Mouse (Mus musculus) thymus, adult 2 months (tissue): ENCODE data around the gene Syp.

Experiments
- CTCF ChIP-seq: fragments of 200-500 bp; IDR thresholded peaks from 2 replicates; pipeline ENCODE4 v1.5.1; 2012; ENCODE audit warnings: mild to moderate bottlenecking, control low read depth, low read length, moderate library complexity, borderline replicate concordance; ENCODE audit not compliant: control insufficient read depth, poor library complexity, insufficient read depth; ENCODE audit errors: extremely low read depth
- POLR2A ChIP-seq: fragments of 200-500 bp; IDR thresholded peaks from 2 replicates; pipeline ENCODE4 v1.6.1; 2012; ENCODE audit warnings: mild to moderate bottlenecking, low read length, control low read depth, moderate library complexity; ENCODE audit not compliant: control insufficient read depth, poor library complexity, insufficient read depth; ENCODE audit errors: extremely low read depth

DNA sequence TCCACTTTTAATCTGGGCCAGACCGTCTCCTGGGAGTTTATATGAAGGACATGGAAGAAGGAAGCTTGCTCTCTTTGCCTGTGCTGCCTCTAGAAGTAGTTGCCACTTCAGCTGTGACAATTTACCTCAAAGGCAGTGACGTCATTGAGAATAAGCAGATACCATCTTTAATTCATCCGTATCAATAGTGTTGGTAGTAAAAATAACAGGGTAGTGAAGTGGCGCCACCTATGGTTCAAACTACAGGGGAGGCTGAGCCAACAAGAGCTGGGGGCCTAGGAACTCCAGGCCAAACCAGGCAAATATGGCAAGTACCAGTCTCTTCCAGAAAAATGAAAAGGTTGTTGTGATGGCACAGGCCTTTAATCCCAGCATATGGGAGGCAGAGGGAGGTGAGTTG lies 54.6 kb downstream of the Syp start:
- TF ChIP-seq POLR2A (no peak), CTCF (no peak)
